Mouse (Mus musculus): ENCODE data around the gene Tma7. TPM values are rescaled to one million over a fixed set of nuclear protein-coding genes. Genes with fewer than 3 reads are reported as not detected.

Tma7 gene
- polyA plus RNA-seq, 1 experiment: not detected

DNA sequence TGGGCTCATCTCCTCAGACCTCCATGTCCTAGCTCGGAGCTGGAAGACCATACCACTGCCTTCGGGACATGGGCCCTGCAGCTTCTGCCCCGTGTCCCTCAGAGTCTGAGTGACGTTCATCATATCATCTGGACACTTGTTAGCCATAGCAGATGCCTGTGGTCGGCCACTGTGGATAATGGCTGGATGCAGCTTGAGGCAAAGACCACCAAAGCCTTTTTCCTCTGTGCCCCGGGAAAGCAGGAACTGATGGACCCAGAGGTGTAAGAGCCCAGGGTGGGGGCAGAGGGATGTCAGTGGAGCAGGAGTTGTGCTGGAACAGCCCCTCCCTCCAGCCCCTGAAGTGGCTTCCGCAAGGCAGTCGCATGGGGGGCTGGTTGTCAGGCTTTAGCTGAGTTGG is 50.7 kb downstream of the Tma7 start:
- 92% methylated on average over 8 of the region's 8 CpGs for WGBS
- H3K27ac ChIP-seq (ENCODE audit: insufficient read depth, low read depth, low read length): no peak overlapping the region
- H3K4me1 ChIP-seq (ENCODE audit: control insufficient read depth, insufficient read depth, low read length): no peaks in the 10 kb centered on the region
- no peak overlapping the region for H3K4me3 ChIP-seq (ENCODE audit: insufficient read depth, low read depth, low read length)
- no peak for TF ChIP-seq POLR2A (IDR thresholded peaks at IDR 0.05; ENCODE audit: insufficient read depth, low read depth, low read length)
- TF ChIP-seq CTCF (IDR thresholded peaks at IDR 0.05; ENCODE audit: insufficient read depth, low read depth, low read length): no peak

DNA sequence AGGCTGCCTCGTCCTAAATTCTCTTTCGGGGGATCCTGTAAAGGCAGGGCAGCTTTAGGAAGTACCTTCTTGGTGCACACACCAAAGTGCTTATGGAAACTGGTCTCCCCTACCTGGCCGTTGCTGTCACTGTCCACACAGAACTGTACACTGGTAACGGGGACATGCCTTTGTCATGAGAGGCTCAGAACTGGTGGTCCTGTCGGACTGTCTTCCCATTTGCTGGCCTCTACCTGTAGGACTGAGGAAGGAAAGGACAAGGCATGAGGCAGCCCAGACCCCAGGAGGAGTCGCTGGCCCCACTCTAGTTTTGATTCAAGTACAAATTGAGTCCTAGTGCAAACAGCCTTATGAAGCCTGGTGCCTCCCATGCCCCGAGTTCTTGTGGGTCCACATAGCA is 51.4 kb downstream of the Tma7 start:
- Histone ChIP-seq H3K4me1 (ENCODE audit: control insufficient read depth, insufficient read depth, low read length) (no peaks in the 10 kb centered on the region), H3K27ac (ENCODE audit: insufficient read depth, low read depth, low read length) (no peak overlapping the region), H3K4me3 (ENCODE audit: insufficient read depth, low read depth, low read length) (no peak overlapping the region)
- WGBS: 90% methylated on average over 7 of the region's 7 CpGs
- no peak for TF ChIP-seq CTCF (IDR thresholded peaks at IDR 0.05; ENCODE audit: insufficient read depth, low read depth, low read length)
- no peak for TF ChIP-seq POLR2A (IDR thresholded peaks at IDR 0.05; ENCODE audit: insufficient read depth, low read depth, low read length)

DNA sequence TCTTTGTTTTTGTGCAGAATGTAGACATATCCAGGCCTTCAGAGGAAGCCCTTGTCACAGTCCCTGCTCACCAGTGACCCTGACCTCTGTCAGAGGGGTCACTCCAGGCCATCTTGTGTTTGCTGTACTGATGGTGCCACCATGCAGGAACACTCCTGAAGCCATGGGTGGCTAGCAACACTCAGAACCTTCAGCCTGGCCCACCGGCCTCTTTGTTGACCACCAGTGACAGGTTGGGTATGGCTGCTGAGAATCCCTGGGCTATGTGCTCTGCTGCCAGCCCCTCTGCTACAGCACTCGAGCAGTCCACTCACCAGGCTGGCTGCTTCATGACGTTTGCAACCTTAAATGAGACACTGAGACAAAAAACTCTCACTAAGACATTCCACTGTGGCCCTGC is 52.1 kb downstream of the Tma7 start:
- TF ChIP-seq POLR2A (IDR thresholded peaks at IDR 0.05; ENCODE audit: insufficient read depth, low read depth, low read length) (no peak), CTCF (IDR thresholded peaks at IDR 0.05; ENCODE audit: insufficient read depth, low read depth, low read length) (no peak)

DNA sequence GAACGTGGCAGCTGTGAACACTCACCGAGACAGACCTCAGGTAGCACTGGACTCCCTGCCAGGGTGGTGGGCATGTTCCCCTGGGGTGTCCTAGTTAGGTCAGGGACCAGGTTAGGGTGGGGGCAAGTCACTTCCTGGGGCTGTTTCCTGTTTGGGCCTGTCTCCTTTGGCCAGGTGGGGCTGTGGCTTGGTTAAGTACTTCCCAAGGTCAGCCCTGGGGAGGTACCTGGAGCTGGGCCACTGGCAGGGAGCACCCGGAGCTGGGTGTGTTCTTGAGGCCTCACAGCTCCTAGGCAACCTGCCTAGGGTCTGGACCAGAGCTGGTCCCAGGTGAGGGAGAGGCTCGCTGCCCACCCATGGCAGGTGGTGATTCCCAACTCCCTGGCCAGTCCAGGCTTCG is 53.5 kb downstream of the Tma7 start:
- 82% methylated on average over 5 of the region's 5 CpGs for WGBS
- H3K27ac ChIP-seq (ENCODE audit: insufficient read depth, low read depth, low read length): no peak overlapping the region
- H3K4me1 ChIP-seq (ENCODE audit: control insufficient read depth, insufficient read depth, low read length): no peaks in the 10 kb centered on the region
- no peak overlapping the region for H3K4me3 ChIP-seq (ENCODE audit: insufficient read depth, low read depth, low read length)
- no peak for TF ChIP-seq POLR2A (IDR thresholded peaks at IDR 0.05; ENCODE audit: insufficient read depth, low read depth, low read length)
- TF ChIP-seq CTCF (IDR thresholded peaks at IDR 0.05; ENCODE audit: insufficient read depth, low read depth, low read length): no peak

More for the DNA sequence above, 52.1 kb downstream of the Tma7 start:
- Histone ChIP-seq H3K4me3 (ENCODE audit: insufficient read depth, low read depth, low read length) (no peak overlapping the region), H3K4me1 (ENCODE audit: control insufficient read depth, insufficient read depth, low read length) (no peaks in the 10 kb centered on the region), H3K27ac (ENCODE audit: insufficient read depth, low read depth, low read length) (no peak overlapping the region)
- 71% methylated on average over 3 of the region's 3 CpGs for WGBS

DNA sequence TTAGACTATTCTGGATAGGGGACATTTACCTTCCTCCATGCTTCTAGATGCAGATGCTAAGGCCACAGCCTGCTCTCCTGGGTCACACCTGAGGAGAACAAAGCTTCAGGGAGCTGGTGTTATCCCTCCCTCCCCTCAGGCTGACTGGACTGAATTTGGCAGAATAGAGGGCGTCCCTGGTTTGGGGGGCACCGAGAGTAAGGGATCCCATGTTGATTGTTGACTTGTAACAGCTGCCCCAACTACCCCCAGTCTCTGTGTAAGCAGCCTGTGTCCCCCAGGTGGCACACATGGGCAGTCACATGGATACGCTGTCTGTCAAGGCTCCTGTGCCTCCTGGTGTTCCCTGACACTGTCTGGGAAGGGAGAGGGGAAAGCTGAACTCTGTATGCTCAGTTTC is 54.0 kb downstream of the Tma7 start:
- TF ChIP-seq POLR2A (IDR thresholded peaks at IDR 0.05; ENCODE audit: insufficient read depth, low read depth, low read length): no peak
- no peak for TF ChIP-seq CTCF (IDR thresholded peaks at IDR 0.05; ENCODE audit: insufficient read depth, low read depth, low read length)
- WGBS: 90% methylated on average over 3 of the region's 3 CpGs
- no peaks in the 10 kb centered on the region for H3K4me1 ChIP-seq (ENCODE audit: control insufficient read depth, insufficient read depth, low read length)
- no peak overlapping the region for H3K27ac ChIP-seq (ENCODE audit: insufficient read depth, low read depth, low read length)
- no peak overlapping the region for H3K4me3 ChIP-seq (ENCODE audit: insufficient read depth, low read depth, low read length)

DNA sequence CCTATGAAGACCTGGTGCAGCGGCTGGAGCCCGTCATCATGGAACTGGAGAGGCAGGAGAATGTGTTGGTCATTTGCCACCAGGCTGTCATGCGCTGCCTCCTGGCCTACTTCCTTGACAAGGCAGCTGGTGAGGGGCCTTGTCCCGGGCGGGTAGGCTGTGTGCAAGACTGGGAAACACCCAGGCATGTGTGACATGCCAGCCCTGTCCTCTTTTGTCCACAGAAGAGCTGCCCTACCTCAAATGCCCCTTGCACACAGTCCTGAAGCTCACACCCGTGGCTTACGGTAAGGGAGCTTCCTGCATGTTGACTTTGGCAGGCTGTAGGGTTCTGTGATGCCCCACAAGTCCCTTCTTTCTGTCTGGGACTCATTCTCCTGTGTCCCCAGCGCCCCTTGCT is 54.9 kb downstream of the Tma7 start:
- Histone ChIP-seq H3K27ac (ENCODE audit: insufficient read depth, low read depth, low read length) (no peak overlapping the region), H3K4me3 (ENCODE audit: insufficient read depth, low read depth, low read length) (no peak overlapping the region), H3K4me1 (ENCODE audit: control insufficient read depth, insufficient read depth, low read length) (peaks cover 3% of the 10 kb centered on the region; the same call in 1 of the 2 replicates)
- TF ChIP-seq CTCF (IDR thresholded peaks at IDR 0.05; ENCODE audit: insufficient read depth, low read depth, low read length): no peak
- 72% methylated on average over 8 of the region's 8 CpGs for WGBS

Other genes with a start within 250 kb of the Tma7 start
- not detected in 2 replicates for gene Slc26a6, start 229.3 kb downstream of the Tma7 start, polyA plus RNA-seq (2012; ENCODE audit: insufficient read depth, insufficient read length, low replicate concordance, missing spikeins)
- gene Tmem89, start 168.0 kb downstream of the Tma7 start, polyA plus RNA-seq (2012; ENCODE audit: insufficient read depth, insufficient read length, low replicate concordance, missing spikeins): not detected in 2 replicates
- 636 and 722 TPM in 2 replicates for gene Uqcrc1, start 146.0 kb downstream of the Tma7 start, polyA plus RNA-seq (2012; ENCODE audit: insufficient read depth, insufficient read length, low replicate concordance, missing spikeins)
- gene Col7a1, start 129.0 kb downstream of the Tma7 start, polyA plus RNA-seq (2012; ENCODE audit: insufficient read depth, insufficient read length, low replicate concordance, missing spikeins): not detected in 2 replicates
- gene Ucn2, start 96.6 kb downstream of the Tma7 start, polyA plus RNA-seq (2012; ENCODE audit: insufficient read depth, insufficient read length, low replicate concordance, missing spikeins): not detected in 2 replicates
- not detected in 2 replicates for gene Pfkfb4, start 90.8 kb downstream of the Tma7 start, polyA plus RNA-seq (2012; ENCODE audit: insufficient read depth, insufficient read length, low replicate concordance, missing spikeins)
- not detected in 2 replicates for gene Shisa5, start 44.0 kb downstream of the Tma7 start, polyA plus RNA-seq (2012; ENCODE audit: insufficient read depth, insufficient read length, low replicate concordance, missing spikeins)
- gene Trex1, start 22.9 kb downstream of the Tma7 start, polyA plus RNA-seq (2012; ENCODE audit: insufficient read depth, insufficient read length, low replicate concordance, missing spikeins): not detected in 2 replicates
- not detected in 2 replicates for gene Atrip, start 8.5 kb downstream of the Tma7 start, polyA plus RNA-seq (2012; ENCODE audit: insufficient read depth, insufficient read length, low replicate concordance, missing spikeins)
- not detected in 2 replicates for gene Ccdc51, start 94 bp downstream of the Tma7 start, polyA plus RNA-seq (2012; ENCODE audit: insufficient read depth, insufficient read length, low replicate concordance, missing spikeins)
- gene Plxnb1, start 12.8 kb upstream of the Tma7 start, polyA plus RNA-seq (2012; ENCODE audit: insufficient read depth, insufficient read length, low replicate concordance, missing spikeins): not detected in 2 replicates
- gene Fbxw21, start 79.5 kb upstream of the Tma7 start, polyA plus RNA-seq (2012; ENCODE audit: insufficient read depth, insufficient read length, low replicate concordance, missing spikeins): not detected in 2 replicates
- not detected in 2 replicates for gene Fbxw13, start 113.4 kb upstream of the Tma7 start, polyA plus RNA-seq (2012; ENCODE audit: insufficient read depth, insufficient read length, low replicate concordance, missing spikeins)
- gene Fbxw20, start 152.2 kb upstream of the Tma7 start, polyA plus RNA-seq (2012; ENCODE audit: insufficient read depth, insufficient read length, low replicate concordance, missing spikeins): not detected in 2 replicates
- gene Fbxw14, start 205.1 kb upstream of the Tma7 start, polyA plus RNA-seq (2012; ENCODE audit: insufficient read depth, insufficient read length, low replicate concordance, missing spikeins): not detected in 2 replicates